Mouse (Mus musculus): ENCODE data around the gene Hs6st3. TPM values are rescaled to one million over a fixed set of nuclear protein-coding genes. Genes with fewer than 3 reads are reported as not detected.

Gene Hs6st3
- total and polyA plus RNA-seq, 2 experiments from 2014 or later, result not detected

GRCm38 (mm10) chr14:119834008-119834700 lies 696.0 kb downstream of the Hs6st3 start:
- H3K27me3 ChIP-seq (ENCODE audit: control insufficient read depth, insufficient read depth, low read length), result no peaks in the 10 kb centered on the region
- no peak overlapping the region for H3K9ac ChIP-seq (replicated peaks; ENCODE audit: low read depth, low read length)
- no peak overlapping the region for H3K4me2 ChIP-seq (ENCODE audit: low read depth, low read length)
- no peak overlapping the region for H3K4me3 ChIP-seq (ENCODE audit: low read depth, low read length)
- 52% methylated on average over 8 of the region's 8 CpGs for WGBS
- no peaks in the 10 kb centered on the region for H3K4me1 ChIP-seq (ENCODE audit: control insufficient read depth, insufficient read depth)
- no peak for ATAC-seq (ENCODE audit: insufficient read depth, low read depth)
- DNase-seq (ENCODE audit: low spot score), result peak; percentile 39
- H3K27ac ChIP-seq (ENCODE audit: low read depth), result no peak overlapping the region
- no peaks in the 10 kb centered on the region for H3K36me3 ChIP-seq (replicated peaks; ENCODE audit: control insufficient read depth, insufficient read depth, low read length)
- H3K9me3 ChIP-seq (replicated peaks; ENCODE audit: control insufficient read depth, low read length), result no peaks in the 10 kb centered on the region
- TF ChIP-seq EP300 (IDR thresholded peaks at IDR 0.05; ENCODE audit: low read depth) (no peak), CTCF (IDR thresholded peaks at IDR 0.05; ENCODE audit: low read depth) (no peak)

GRCm38 (mm10) chr14:119836051-119836450 lies 697.9 kb downstream of the Hs6st3 start:
- no peak overlapping the region for H3K27ac ChIP-seq (ENCODE audit: low read depth)
- H3K9me3 ChIP-seq (replicated peaks; ENCODE audit: control insufficient read depth, low read length), result no peaks in the 10 kb centered on the region
- no peak overlapping the region for H3K4me2 ChIP-seq (ENCODE audit: low read depth, low read length)
- TF ChIP-seq EP300 (IDR thresholded peaks at IDR 0.05; ENCODE audit: low read depth) (no peak), CTCF (IDR thresholded peaks at IDR 0.05; ENCODE audit: low read depth) (no peak)
- H3K36me3 ChIP-seq (replicated peaks; ENCODE audit: control insufficient read depth, insufficient read depth, low read length), result no peaks in the 10 kb centered on the region
- H3K4me1 ChIP-seq (ENCODE audit: control insufficient read depth, insufficient read depth), result no peaks in the 10 kb centered on the region
- DNase-seq (ENCODE audit: low spot score) (no peak), ATAC-seq (ENCODE audit: insufficient read depth, low read depth) (no peak)
- 80% methylated on average over 3 of the region's 3 CpGs for WGBS
- H3K4me3 ChIP-seq (ENCODE audit: low read depth, low read length), result no peak overlapping the region
- H3K9ac ChIP-seq (replicated peaks; ENCODE audit: low read depth, low read length), result no peak overlapping the region
- H3K27me3 ChIP-seq (ENCODE audit: control insufficient read depth, insufficient read depth, low read length), result no peaks in the 10 kb centered on the region

GRCm38 (mm10) chr14:119847540-119847939 lies 709.4 kb downstream of the Hs6st3 start:
- H3K9ac ChIP-seq (replicated peaks; ENCODE audit: low read depth, low read length), result no peak overlapping the region
- WGBS, result 17% methylated on average over 12 of the region's 12 CpGs
- TF ChIP-seq EP300 (IDR thresholded peaks at IDR 0.05; ENCODE audit: low read depth) (no peak), CTCF (IDR thresholded peaks at IDR 0.05; ENCODE audit: low read depth) (no peak)

GRCm38 (mm10) chr14:119848759-119849298 lies 710.7 kb downstream of the Hs6st3 start:
- Histone ChIP-seq H3K9me3 (replicated peaks; ENCODE audit: control insufficient read depth, low read length) (no peaks in the 10 kb centered on the region), H3K27me3 (ENCODE audit: control insufficient read depth, insufficient read depth, low read length) (no peaks in the 10 kb centered on the region), H3K27ac (ENCODE audit: low read depth) (no peak overlapping the region), H3K9ac (replicated peaks; ENCODE audit: low read depth, low read length) (no peak overlapping the region), H3K4me1 (ENCODE audit: control insufficient read depth, insufficient read depth) (peaks cover 7% of the 10 kb centered on the region), H3K36me3 (replicated peaks; ENCODE audit: control insufficient read depth, insufficient read depth, low read length) (no peaks in the 10 kb centered on the region), H3K4me2 (ENCODE audit: low read depth, low read length) (no peak overlapping the region), H3K4me3 (ENCODE audit: low read depth, low read length) (no peak overlapping the region)
- DNase-seq (ENCODE audit: low spot score), result no peak
- no peak for ATAC-seq (ENCODE audit: insufficient read depth, low read depth)
- TF ChIP-seq EP300 (IDR thresholded peaks at IDR 0.05; ENCODE audit: low read depth) (no peak), CTCF (IDR thresholded peaks at IDR 0.05; ENCODE audit: low read depth) (no peak)
- WGBS, result 57% methylated on average over 4 of the region's 4 CpGs

More at GRCm38 (mm10) chr14:119847540-119847939, 709.4 kb downstream of the Hs6st3 start:
- no peak overlapping the region for H3K27ac ChIP-seq (ENCODE audit: low read depth)
- H3K27me3 ChIP-seq (ENCODE audit: control insufficient read depth, insufficient read depth, low read length), result no peaks in the 10 kb centered on the region
- H3K4me2 ChIP-seq (ENCODE audit: low read depth, low read length), result peak overlapping the region; percentile 52
- 0 out of 2 replicates have a peak, but pooled peaks have one; percentile 27 for ATAC-seq (ENCODE audit: insufficient read depth, low read depth)
- H3K9me3 ChIP-seq (replicated peaks; ENCODE audit: control insufficient read depth, low read length), result no peaks in the 10 kb centered on the region
- H3K36me3 ChIP-seq (replicated peaks; ENCODE audit: control insufficient read depth, insufficient read depth, low read length), result no peaks in the 10 kb centered on the region
- no peak overlapping the region for H3K4me3 ChIP-seq (ENCODE audit: low read depth, low read length)
- DNase-seq (ENCODE audit: low spot score), result no peak
- peaks cover 7% of the 10 kb centered on the region for H3K4me1 ChIP-seq (ENCODE audit: control insufficient read depth, insufficient read depth)

- H3K27me3 ChIP-seq (ENCODE audit: control insufficient read depth, insufficient read depth, low read length), result no peaks in the 10 kb centered on the region
- 67% methylated on average over 7 of the region's 7 CpGs for WGBS
- H3K4me2 ChIP-seq (ENCODE audit: low read depth, low read length), result no peak overlapping the region
- H3K27ac ChIP-seq (ENCODE audit: low read depth), result no peak overlapping the region
- no peak overlapping the region for H3K4me3 ChIP-seq (ENCODE audit: low read depth, low read length)
- ATAC-seq (ENCODE audit: insufficient read depth, low read depth), result no peak
- H3K36me3 ChIP-seq (replicated peaks; ENCODE audit: control insufficient read depth, insufficient read depth, low read length), result no peaks in the 10 kb centered on the region
- DNase-seq (ENCODE audit: low spot score), result no peak
- no peak for TF ChIP-seq CTCF (IDR thresholded peaks at IDR 0.05; ENCODE audit: low read depth)
- H3K4me1 ChIP-seq (ENCODE audit: control insufficient read depth, insufficient read depth), result peaks cover 7% of the 10 kb centered on the region
- no peaks in the 10 kb centered on the region for H3K9me3 ChIP-seq (replicated peaks; ENCODE audit: control insufficient read depth, low read length)
- H3K9ac ChIP-seq (replicated peaks; ENCODE audit: low read depth, low read length), result no peak overlapping the region
Observed at GRCm38 (mm10) chr14:119849338-119849737, 711.2 kb downstream of the Hs6st3 start.
